Mouse (Mus musculus) embryonic fibroblast, embryonic 13.5 days (primary cell): ENCODE data around the gene Esyt2.

Experiments used
- CTCF ChIP-seq: IDR thresholded peaks from 2 replicates; pipeline ENCODE4 v1.5.1; 2011; ENCODE audit warnings: mild to moderate bottlenecking, control low read depth, low read length, moderate library complexity, borderline replicate concordance; ENCODE audit not compliant: insufficient read depth
- POLR2A ChIP-seq: IDR thresholded peaks from 2 replicates; pipeline ENCODE4 v1.6.1; 2011; ENCODE audit warnings: low read depth, mild to moderate bottlenecking, control low read depth, low read length, moderate library complexity

GRCm38 (mm10) chr12:116276961-116277360, 4.0 kb upstream of the Esyt2 start:
- TF ChIP-seq CTCF (no peak), POLR2A (no peak)
